Mouse (Mus musculus) ES-E14 (cell line): Measurements from ENCODE around the gene Slc13a3.

Source experiments
- CHD2 ChIP-seq: IDR thresholded peaks from 2 replicates; pipeline ENCODE4 v1.6.1; 2014; ENCODE audit warnings: mild to moderate bottlenecking, low read depth, low read length, inconsistent platforms
- HCFC1 ChIP-seq: IDR thresholded peaks from 2 replicates; pipeline ENCODE4 v1.6.1; 2012; ENCODE audit warnings: low read length, inconsistent platforms, borderline replicate concordance; ENCODE audit not compliant: insufficient read depth
- ZC3H11A ChIP-seq: IDR thresholded peaks from 2 replicates; pipeline ENCODE4 v1.6.1; 2012; ENCODE audit warnings: low read depth, mild to moderate bottlenecking, inconsistent platforms, low read length, borderline replicate concordance
- ZNF384 ChIP-seq: IDR thresholded peaks from 2 replicates; pipeline ENCODE4 v1.6.1; 2012; ENCODE audit warnings: low read depth, low read length, inconsistent platforms

GRCm38 (mm10) chr2:165420195-165420594 is 52.8 kb downstream of the Slc13a3 start:
- TF ChIP-seq CHD2 (no peak), HCFC1 (no peak), ZC3H11A (no peak), ZNF384 (no peak)
